Mouse (Mus musculus) fat pad, adult 2 months (tissue): ENCODE measurements around the gene Mroh8.
"Not testable (repeated sequence)": the region's sequence is repeated elsewhere in the genome, so short reads cannot be mapped to it uniquely, and the experiment has no call there.

Experiments
- DNase-seq: peaks from one replicate; pipeline ENCODE4 v3.0.0-alpha.2; 2011; ENCODE audit warnings: low read depth, low spot score; ENCODE audit errors: extremely low read depth

Gene Mroh8

DNA sequence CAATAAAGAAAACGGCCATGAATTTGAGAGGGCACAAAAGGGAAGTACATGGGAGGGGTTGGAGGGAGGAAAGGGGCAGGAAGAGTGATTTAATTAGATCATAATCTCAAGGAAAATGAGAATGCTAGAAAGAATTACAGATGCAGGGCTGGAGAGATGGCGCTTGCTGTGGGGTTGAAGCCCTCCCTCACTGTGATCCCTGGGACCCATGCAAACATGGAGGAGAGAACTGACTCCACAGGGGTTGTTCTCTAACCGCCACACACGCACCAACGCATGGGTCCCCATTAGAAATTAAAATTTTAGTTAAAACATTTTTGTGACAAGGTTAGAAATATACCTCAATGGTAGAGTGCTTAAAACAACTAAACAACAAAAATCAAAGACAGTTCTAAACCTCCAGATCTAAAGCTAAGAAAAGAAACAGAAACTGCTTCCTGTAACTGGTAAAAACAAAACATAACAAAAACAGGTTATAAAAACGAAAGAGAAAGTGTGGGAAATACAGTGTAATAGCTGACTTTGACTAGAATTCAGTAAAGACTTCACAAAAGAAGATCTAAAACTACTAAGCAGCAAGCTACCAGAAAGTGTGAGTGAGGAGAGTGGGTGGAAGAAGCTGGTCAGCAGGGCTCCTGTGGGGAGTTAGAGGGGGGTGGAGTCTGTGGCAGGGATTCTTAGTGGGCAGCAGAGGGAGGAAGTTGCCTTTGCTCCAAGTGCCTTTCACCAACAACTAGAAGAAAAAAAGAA is 78.1 kb downstream of the Mroh8 start:
- DNase-seq, result no peak

DNA sequence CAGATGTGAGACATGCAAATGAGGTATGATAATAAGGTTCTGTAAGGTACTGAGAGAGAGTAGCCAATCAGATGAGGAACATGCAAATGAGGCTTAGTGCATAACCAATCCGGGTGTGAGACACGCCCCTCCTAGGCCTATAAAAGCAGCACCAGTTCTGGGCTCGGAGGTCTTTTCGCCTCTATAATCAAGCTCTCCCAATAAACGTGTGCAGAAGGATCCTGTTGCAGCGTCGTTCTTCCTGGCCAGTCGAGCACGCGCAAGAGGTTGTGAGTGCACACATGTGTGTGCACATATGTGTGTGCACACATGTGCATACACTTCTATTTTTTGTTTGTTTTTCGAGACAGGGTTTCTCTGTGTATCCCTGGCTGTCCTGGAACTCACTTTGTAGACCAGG is 80.9 kb downstream of the Mroh8 start:
- DNase-seq, result not testable (repeated sequence)

DNA sequence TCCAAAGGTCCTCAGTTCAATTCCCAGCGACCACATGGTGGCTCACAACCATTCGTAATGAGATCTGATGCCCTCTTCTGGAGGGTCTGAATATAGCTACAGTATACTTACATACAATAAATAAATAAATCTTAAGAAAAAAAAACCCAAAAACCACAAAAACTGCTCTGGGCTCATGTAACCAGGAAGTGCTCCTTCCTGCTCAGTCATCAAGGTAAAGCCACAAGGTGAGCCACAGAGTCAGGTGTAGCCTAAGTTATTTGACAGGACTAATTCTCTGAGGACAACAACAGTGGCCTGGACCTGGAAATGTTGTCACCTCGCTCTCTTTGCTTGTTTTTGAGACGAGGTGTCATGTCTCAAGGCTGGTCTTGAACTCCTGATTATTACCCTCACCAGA is 88.7 kb downstream of the Mroh8 start:
- DNase-seq, result no peak

DNA sequence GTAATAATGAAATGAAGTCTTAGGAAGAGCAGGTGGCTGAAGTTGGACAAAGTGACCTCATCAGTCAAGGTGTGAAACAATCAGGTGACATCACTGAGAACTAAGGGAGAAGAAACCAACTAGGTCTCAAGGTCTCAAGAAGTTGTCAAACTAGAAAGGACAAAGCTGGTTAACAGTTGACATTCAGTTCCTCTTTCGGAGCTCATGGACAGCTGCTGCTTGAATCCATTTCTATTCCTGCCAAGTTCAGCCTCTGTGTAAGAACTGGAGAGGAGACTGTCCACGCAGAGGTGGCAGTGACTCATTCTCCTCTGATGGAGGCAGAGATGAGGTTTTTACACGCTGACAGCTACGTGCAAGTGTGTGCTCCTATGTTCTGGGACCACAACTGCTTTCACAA is 92.1 kb downstream of the Mroh8 start:
- DNase-seq, result no peak

DNA sequence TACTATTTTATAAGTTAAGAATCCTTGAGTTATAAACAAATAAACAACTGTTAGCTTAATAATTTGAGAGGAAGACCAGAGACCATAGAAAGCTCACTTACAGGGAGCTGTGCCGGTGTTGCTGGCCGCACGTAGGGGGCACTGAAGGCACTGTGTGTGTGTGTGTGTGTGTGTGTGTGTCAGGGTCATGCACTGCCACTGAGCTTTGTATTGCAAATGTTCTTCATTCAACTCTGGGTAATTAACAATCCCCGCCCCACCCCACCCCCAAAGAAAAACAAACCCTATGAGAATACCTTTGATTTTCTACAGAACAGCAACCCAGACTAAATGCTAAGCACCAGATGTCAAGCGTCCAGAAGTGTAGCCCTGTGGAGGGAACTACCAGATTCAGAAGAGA is 92.8 kb downstream of the Mroh8 start:
- DNase-seq, result no peak

DNA sequence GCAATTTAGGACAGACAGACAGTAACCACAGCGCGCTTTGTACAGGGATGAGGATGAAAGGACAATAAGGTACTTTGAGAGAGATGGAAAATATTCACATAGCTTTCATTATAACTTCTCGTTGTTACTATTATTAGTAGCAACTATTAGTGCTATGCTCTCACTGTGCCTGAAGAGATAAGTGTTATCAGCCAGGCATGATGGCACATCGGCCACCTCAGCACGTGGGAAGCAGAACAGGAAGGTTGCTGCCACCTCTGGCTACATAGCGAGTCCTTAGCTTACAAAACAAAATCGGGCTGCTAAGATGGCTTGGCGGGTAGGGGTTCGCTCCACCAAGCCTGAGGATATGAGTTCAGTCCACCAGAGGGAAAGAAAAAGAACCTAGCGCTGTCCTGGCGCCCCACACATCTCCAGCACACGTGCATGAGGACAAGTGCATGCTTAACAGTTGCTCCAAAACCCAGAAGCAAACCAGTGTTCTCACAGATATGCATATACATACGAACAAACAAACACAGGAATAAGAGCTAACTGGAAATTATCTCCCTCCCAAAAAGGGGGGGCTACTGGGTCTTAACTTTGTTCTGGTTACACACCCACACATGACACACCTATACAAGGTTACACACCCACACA is 94.2 kb downstream of the Mroh8 start:
- no peak for DNase-seq

DNA sequence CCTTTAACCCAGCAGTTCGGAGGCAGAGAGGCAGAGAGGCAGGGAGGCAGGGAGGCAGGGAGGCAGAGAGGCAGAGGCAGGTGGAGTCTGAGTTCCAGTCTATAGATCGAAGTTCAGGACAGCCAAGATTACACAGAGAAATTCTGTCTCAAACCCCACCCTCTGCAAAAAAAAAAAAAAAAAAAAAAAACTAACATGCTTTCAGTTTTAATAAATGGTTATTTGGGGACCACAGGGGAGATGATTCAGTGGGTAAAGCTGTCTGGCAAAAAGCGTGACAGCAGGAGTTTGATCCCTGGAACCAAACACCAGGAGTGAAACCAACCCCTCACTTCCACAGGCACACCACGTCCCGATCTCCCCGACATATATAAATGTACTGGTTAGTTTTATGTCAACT is 101.2 kb downstream of the Mroh8 start:
- no peak for DNase-seq

DNA sequence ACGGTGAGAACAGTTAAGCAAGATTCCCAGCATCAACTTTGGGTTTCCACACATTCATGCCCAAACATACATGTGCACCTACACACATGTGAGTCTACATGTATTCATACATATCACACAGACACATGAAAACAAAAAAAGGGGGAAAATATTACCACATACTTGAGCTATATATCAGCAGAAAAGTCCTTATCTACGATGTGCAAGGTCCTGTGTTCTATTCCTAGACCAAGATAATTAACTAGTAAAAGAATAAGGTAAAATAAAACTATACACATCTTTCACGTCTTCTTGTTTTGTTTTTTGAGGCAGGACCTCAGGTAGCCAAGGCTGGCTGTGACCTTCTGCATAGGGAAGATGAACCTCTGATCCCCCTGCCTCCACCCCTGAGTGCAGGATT is 103.1 kb downstream of the Mroh8 start:
- DNase-seq, result no peak

DNA sequence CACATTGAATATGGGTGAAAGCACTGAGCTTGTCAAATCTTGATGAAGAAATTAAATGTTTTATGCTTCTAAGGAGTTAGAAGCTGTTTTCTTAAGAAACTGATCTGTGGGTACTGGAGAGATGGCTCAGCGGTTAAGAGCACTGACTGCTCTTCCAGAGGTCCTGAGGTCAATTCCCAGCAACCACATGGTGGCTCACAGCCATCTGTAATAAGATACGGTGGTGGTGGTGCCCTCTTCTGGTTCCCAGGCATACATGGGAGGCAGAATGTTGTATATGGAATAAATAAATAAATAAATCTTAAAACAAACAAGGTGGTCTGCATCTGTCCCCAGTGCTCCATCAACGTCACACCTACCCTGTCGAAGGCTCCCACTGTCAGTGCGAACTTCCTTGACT is 104.9 kb downstream of the Mroh8 start:
- DNase-seq, result no peak

DNA sequence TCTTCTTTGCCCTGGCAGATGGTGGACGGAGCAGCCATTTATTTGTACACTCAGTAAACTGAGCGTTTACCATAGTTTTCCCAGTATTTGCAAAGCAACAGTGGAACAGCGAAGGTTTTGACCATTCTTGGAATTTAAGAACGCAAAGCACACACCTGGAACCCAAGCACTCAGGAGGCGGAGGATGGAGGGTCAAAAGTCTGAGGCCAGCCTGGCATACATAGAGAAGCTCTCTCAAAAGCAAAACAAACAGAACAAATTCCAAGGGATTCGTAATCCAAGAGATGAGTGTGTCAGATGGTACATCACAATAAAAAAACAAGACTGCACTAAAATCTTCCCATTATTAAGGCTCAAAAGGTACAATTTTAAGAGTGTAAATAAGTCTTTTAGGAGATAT is 105.8 kb downstream of the Mroh8 start:
- DNase-seq, result no peak

DNA sequence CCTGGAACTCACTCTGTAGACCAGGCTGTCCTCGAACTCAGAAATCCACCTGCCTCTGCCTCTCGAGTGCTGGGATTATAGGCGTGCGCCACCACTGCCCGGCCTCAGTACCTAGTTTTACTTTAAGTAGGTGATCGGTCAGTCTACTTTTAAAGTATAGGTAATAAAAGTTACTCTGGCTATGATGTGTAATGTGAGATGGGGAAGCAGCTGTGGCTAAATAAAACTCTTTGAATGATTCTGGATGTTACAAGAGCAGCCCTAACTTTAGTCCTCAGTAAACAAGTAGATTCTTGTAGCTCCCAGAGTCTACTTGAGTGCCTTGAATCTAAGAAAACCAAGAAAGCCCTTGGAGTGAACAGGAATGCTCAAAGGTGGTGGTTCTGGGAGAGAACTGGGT is 106.4 kb downstream of the Mroh8 start:
- no peak for DNase-seq

DNA sequence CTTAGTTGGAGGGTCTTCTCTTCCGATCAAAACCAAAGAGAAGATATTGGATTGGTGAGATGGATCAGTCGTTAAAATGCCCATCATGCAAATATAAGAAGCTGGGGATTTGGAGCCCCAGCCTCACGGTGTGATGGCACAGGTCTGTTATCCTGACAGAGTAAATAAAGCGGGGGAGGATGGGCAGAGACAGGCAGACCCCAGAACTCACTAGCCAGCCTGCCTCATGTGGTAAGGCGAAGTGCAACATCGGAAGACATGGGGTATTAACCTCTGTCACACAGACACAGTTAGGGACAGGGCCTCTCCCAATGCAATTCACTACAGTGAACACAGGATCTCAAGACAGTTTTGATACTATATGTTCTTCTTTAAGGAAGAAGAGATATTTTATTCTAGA is 108.7 kb downstream of the Mroh8 start:
- no peak for DNase-seq

DNA sequence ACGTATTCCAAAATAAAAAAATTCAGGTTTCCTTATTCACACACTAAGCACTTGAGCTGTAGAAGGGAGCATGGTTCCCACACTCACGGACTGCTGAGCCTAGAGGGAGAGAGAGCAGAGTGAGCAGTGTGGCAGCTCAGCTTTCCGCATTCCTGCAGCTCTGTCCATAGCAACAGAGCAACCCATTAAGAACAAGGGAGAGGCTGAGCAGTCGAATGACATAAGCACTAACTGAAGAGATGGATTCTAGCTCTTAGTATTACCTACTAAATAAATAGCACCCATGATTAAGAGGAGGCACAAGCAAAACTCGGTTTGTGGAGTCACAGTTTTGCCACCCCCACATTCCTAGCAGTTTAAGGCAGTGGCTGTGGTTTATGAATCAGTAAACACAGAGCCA is 109.2 kb downstream of the Mroh8 start:
- DNase-seq, result no peak

DNA sequence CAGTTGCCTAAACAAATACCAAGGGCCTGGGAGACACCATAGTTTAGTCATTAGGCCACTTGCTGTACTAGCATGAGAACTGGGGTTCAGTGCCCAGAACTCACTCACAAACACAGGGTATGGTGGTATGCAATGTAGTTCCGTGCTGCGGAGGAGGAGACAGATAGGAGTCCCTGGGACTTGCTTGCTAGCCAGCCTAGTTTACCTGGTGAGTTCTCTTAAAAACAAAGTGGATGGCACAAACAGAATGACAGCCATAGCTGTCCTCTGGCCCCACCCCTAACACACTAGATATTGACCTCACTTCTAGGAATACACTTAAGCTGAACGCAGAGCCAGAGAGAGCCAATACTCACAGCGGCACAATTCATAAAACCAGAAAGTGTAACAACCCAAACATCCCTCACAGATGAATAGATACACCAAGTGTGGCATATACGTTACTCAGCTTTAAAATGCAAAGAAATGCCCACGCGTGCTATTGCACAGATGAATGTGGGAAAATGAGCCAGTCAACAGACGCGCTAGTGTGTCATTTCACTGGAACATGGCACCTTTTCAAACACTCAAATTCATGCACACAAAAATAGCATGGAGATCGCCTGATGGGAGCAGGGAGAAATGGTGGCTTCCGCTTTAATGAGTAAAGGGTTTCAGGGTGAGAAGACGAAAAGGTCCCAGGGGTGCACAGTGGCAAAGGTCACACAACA is 112.8 kb downstream of the Mroh8 start:
- no peak for DNase-seq

DNA sequence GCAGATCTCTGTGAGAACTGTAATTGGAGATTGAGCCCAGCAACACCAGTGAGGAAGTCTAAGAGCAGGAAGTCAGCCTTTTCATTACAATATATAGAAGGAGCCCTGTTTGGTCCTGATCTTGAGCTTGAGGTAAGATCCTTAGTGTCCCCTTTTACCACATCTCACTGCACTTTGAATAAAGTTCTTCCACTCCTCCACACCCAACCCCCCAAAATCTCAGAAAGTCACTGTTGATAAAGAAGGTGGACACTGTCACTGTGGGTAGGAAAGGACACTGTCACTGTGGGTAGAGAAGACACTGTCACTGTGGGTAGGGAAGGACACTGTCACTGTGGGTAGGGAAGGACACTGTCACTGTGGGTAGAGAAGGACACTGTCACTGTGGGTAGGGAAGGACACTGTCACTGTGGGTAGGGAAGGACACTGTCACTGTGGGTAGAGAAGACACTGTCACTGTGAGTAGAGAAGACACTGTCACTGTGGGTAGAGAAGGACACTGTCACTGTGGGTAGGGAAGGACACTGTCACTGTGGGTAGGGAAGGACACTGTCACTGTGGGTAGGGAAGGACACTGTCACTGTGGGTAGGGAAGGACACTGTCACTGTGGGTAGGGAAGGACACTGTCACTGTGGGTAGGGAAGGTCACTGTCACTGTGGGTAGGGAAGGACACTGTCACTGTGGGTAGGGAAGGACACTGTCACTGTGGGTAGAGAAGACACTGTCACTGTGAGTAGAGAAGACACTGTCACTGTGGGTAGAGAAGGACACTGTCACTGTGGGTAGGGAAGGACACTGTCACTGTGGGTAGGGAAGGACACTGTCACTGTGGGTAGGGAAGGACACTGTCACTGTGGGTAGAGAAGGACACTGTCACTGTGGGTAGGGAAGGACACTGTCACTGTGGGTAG is 113.8 kb downstream of the Mroh8 start:
- not testable (repeated sequence) for DNase-seq

DNA sequence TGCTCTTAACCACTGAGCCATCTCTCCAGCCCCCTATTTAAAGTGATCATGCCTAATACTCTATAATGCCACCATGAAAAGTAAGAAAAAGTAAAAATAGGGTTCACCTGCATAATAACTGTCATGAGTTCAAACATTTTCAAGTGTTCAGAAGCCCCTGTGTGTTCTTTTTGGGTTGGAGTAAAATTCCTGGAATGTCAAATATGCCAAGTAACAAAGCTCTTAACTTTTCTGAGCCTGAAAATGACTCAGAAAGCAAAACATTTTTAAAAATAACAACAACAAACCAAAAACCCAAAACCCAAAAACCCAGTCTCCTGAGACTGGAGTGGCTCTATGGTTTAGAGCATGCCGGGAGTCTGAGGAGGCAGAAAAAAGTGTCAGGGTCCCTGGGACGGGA is 115.2 kb downstream of the Mroh8 start:
- DNase-seq, result no peak
